Mouse (Mus musculus): ENCODE data around the gene Gtf2ird1.

Gtf2ird1 gene

GRCm38 (mm10) chr5:134456503-134456962 lies at the start of gene Gtf2ird1:
Gtf2ird1 (minus strand) TSS chr5:134456716.
- TF ChIP-seq GATA4 (IDR thresholded peaks at IDR 0.05; ENCODE audit: insufficient replicate concordance, low read length): no peak

- TF ChIP-seq GATA4 (IDR thresholded peaks at IDR 0.05; ENCODE audit: insufficient replicate concordance, low read length): no peak
Measured at GRCm38 (mm10) chr5:134505810-134506292, 49.3 kb upstream of the Gtf2ird1 start.

- no peak for TF ChIP-seq GATA4 (IDR thresholded peaks at IDR 0.05; ENCODE audit: insufficient replicate concordance, low read length)
Measured at GRCm38 (mm10) chr5:134502591-134502990, 46.1 kb upstream of the Gtf2ird1 start.

- no peak for TF ChIP-seq GATA4 (IDR thresholded peaks at IDR 0.05; ENCODE audit: insufficient replicate concordance, low read length)
Measured at GRCm38 (mm10) chr5:134501453-134501852, 44.9 kb upstream of the Gtf2ird1 start.

GRCm38 (mm10) chr5:134500681-134501080 lies 44.2 kb upstream of the Gtf2ird1 start:
- TF ChIP-seq GATA4 (IDR thresholded peaks at IDR 0.05; ENCODE audit: insufficient replicate concordance, low read length): no peak

- no peak for TF ChIP-seq GATA4 (IDR thresholded peaks at IDR 0.05; ENCODE audit: insufficient replicate concordance, low read length)
Measured at GRCm38 (mm10) chr5:134500062-134500461, 43.5 kb upstream of the Gtf2ird1 start.

GRCm38 (mm10) chr5:134497026-134497425 lies 40.5 kb upstream of the Gtf2ird1 start:
- TF ChIP-seq GATA4 (IDR thresholded peaks at IDR 0.05; ENCODE audit: insufficient replicate concordance, low read length): no peak

GRCm38 (mm10) chr5:134495796-134496195 lies 39.3 kb upstream of the Gtf2ird1 start:
- TF ChIP-seq GATA4 (IDR thresholded peaks at IDR 0.05; ENCODE audit: insufficient replicate concordance, low read length): no peak

GRCm38 (mm10) chr5:134494142-134494541 lies 37.6 kb upstream of the Gtf2ird1 start:
- no peak for TF ChIP-seq GATA4 (IDR thresholded peaks at IDR 0.05; ENCODE audit: insufficient replicate concordance, low read length)

- no peak for TF ChIP-seq GATA4 (IDR thresholded peaks at IDR 0.05; ENCODE audit: insufficient replicate concordance, low read length)
Measured at GRCm38 (mm10) chr5:134492956-134493355, 36.4 kb upstream of the Gtf2ird1 start.

- no peak for TF ChIP-seq GATA4 (IDR thresholded peaks at IDR 0.05; ENCODE audit: insufficient replicate concordance, low read length)
Measured at GRCm38 (mm10) chr5:134491712-134492417, 35.3 kb upstream of the Gtf2ird1 start.

- TF ChIP-seq GATA4 (IDR thresholded peaks at IDR 0.05; ENCODE audit: insufficient replicate concordance, low read length): no peak
Measured at GRCm38 (mm10) chr5:134491206-134491605, 34.7 kb upstream of the Gtf2ird1 start.

GRCm38 (mm10) chr5:134490465-134490864 lies 33.9 kb upstream of the Gtf2ird1 start:
- TF ChIP-seq GATA4 (IDR thresholded peaks at IDR 0.05; ENCODE audit: insufficient replicate concordance, low read length): no peak

GRCm38 (mm10) chr5:134489583-134489982 lies 33.1 kb upstream of the Gtf2ird1 start:
- no peak for TF ChIP-seq GATA4 (IDR thresholded peaks at IDR 0.05; ENCODE audit: insufficient replicate concordance, low read length)

- no peak for TF ChIP-seq GATA4 (IDR thresholded peaks at IDR 0.05; ENCODE audit: insufficient replicate concordance, low read length)
Measured at GRCm38 (mm10) chr5:134488596-134488995, 32.1 kb upstream of the Gtf2ird1 start.

- TF ChIP-seq GATA4 (IDR thresholded peaks at IDR 0.05; ENCODE audit: insufficient replicate concordance, low read length): no peak
Measured at GRCm38 (mm10) chr5:134488042-134488441, 31.5 kb upstream of the Gtf2ird1 start.

All from liver, adult (tissue).